Mouse (Mus musculus) lung, embryonic 14.5 days (tissue): ENCODE measurements around the gene Cadm4. TPM values are rescaled to one million over a fixed set of nuclear protein-coding genes. Genes with fewer than 3 reads are reported as not detected.
"Not testable (repeated sequence)": the region's sequence is repeated elsewhere in the genome, so short reads cannot be mapped to it uniquely, and the experiment has no call there.

Experiments used
- ATAC-seq: fragments of 200-750 bp; cut with Nextera tagmentation; 2 replicates; pipeline ENCODE4 v1.8.0; 2017; ENCODE audit warnings: mild to moderate bottlenecking, moderate TSS enrichment, moderate library complexity; ENCODE audit not compliant: insufficient read depth
- DNase-seq: peaks from one replicate; pipeline ENCODE4 v3.0.0-alpha.2; 2015
- H3K27ac ChIP-seq: fragments of 300-500 bp; sonication (generic); 2 replicates; pipeline ENCODE4 v1.5.1; 2014; ENCODE audit warnings: low read depth, mild to moderate bottlenecking, moderate library complexity
- H3K27me3 ChIP-seq: fragments of 300-500 bp; sonication (generic); 2 replicates; pipeline ENCODE4 v1.6.1; 2014; ENCODE audit warnings: low read length, control low read depth; ENCODE audit not compliant: insufficient read depth
- H3K36me3 ChIP-seq: fragments of 300-500 bp; sonication (generic); 2 replicates; pipeline ENCODE4 v1.6.1; 2014; ENCODE audit warnings: control low read depth; ENCODE audit not compliant: insufficient read depth
- H3K4me1 ChIP-seq: fragments of 300-500 bp; sonication (generic); 2 replicates; pipeline ENCODE4 v1.6.1; 2014; ENCODE audit warnings: antibody characterized with exemption, control low read depth; ENCODE audit not compliant: insufficient read depth
- H3K4me2 ChIP-seq: fragments of 300-500 bp; sonication (generic); 2 replicates; pipeline ENCODE4 v1.6.1; 2014; ENCODE audit warnings: mild to moderate bottlenecking
- H3K4me3 ChIP-seq: fragments of 300-500 bp; sonication (generic); 2 replicates; pipeline ENCODE4 v1.5.1; 2014; ENCODE audit warnings: low read depth, low read length
- H3K9ac ChIP-seq: fragments of 300-500 bp; sonication (generic); 2 replicates; pipeline ENCODE4 v1.6.1; 2014
- H3K9me3 ChIP-seq: fragments of 300-500 bp; sonication (generic); 2 replicates; pipeline ENCODE4 v1.6.1; 2016; ENCODE audit warnings: low read depth, low read length, control low read depth
- CTCF ChIP-seq: IDR thresholded peaks from 2 replicates; pipeline ENCODE4 v1.5.1; 2016; ENCODE audit warnings: antibody characterized with exemption, low read depth
- WGBS: fragments of 180-500 bp; shearing (Covaris S2); extraction: QIAGEN DNeasy Blood & Tissue Kit; methylation state at CpG from one replicate; pipeline ENCODE4 v1.1.7; 2014; 5-methylcytosine and 5-hydroxymethylcytosine counted together
- polyA plus RNA-seq: library from polyadenylated mRNA; unstranded; fragments of >200 nt; fragmentation: Nextera tagmentation; extraction: Ambion mirVana; gene quantifications from 2 replicates; pipeline ENCODE4 v1.2.1, GENCODE M21; 2014

Cadm4 gene
- polyA plus RNA-seq, 1 experiment from 2014 or later = 0.72 TPM

DNA sequence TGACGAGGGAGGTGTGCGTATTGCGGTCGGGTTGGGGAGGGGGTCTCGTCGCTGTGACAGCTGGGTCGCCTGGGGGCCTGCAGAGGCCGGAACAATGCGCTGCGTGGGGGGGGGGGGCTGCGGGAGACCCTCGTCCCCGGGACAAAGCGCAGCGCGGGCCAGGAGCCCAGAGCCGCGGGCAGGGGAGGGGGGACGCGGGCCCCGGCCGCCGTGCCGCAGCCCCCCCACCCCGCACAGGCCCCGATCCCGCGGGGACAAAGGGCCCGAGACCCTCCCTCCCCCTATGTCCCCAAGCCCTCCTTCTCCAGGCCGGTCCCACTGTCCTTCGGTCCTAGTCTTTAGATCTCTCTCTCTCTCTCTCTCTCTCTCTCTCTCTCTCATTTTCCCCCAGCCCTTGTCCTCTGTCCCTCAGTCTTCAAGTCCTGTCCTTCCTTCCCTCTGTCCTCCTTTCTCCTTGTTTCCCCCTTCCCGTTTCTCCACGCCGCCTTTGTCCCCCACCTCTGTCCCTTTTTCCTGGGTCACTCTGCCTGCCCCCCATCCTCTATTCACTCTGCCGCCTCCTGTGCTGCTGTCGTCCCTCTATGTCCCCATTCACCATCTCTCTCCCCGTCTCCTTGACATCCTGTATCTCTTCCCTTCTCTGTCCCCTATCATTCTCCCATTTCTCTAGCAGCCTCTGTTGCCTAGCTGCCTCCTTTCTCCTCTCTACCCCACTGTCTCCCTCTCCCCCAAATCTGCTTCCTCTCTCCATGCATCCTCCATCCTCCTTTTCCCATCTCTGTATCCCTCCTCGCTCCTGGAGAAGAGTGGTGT lies 591 bp downstream of the Cadm4 start:
- Histone ChIP-seq H3K36me3 (no peaks in the 10 kb centered on the region), H3K27me3 (peaks cover 29% of the 10 kb centered on the region), H3K4me3 (peak overlapping the region; percentile 60), H3K9ac (peak overlapping the region; percentile 52), H3K27ac (no peak overlapping the region), H3K4me1 (no peaks in the 10 kb centered on the region; the same call in 1 of the 2 replicates), H3K9me3 (no peaks in the 10 kb centered on the region), H3K4me2 (peak overlapping the region; percentile 98)
- 1% methylated on average over 35 of the region's 38 CpGs for WGBS
- ATAC-seq (peak; percentile 20; the same call in 1 of the 2 replicates), DNase-seq (no peak)
- TF ChIP-seq CTCF = no peak

DNA sequence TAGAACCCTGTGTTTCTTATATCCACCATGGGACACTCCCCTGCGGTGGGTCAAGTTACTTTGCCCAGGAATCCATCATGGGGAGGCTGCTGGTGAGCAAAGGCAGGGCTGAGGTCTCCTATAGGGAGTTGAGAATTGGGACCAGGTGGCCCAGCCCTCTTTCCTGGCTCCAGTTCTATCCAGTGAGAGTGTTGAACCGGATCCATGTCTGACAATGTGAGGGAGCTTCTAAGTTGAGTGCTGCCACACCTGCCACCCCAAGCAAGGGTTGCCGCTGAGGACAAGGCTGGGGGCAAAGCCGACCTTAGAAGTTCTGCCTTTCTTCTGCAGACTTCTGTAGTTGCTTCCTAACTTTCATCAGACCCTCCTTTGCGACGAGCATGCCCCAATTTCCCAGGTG lies 1.5 kb downstream of the Cadm4 start:
- ATAC-seq, H3K9ac ChIP-seq, H3K27ac ChIP-seq, DNase-seq, H3K36me3 ChIP-seq, H3K9me3 ChIP-seq, H3K4me2 ChIP-seq, H3K4me3 ChIP-seq, H3K4me1 ChIP-seq: not testable (repeated sequence)
- peaks cover 29% of the 10 kb centered on the region for H3K27me3 ChIP-seq
- 38% methylated on average over 6 of the region's 6 CpGs for WGBS

DNA sequence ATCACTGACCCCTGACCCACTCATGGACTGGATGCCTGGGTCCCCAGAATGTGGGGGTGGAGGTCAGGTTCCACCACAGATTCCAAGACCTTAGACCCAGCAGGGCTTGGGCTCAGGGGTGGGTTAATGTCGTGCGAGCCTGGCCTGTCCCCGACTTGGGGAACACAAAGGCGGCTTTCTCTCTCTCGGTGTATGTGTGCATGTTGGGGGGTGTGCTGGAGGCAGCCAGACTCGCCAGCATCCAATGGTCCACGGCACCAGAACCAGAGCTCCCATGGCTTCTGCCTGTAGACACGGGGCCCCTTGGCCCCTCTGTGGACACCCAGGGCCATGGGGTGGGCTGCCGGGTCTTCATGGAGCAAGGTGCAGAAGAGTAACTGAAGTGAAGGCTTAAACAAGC lies 3.7 kb downstream of the Cadm4 start:
- no peaks in the 10 kb centered on the region for H3K9me3 ChIP-seq
- no peak overlapping the region for H3K4me2 ChIP-seq
- TF ChIP-seq CTCF = no peak
- no peaks in the 10 kb centered on the region for H3K36me3 ChIP-seq
- ATAC-seq (no peak), DNase-seq (no peak)
- no peak overlapping the region for H3K4me3 ChIP-seq
- H3K27me3 ChIP-seq = peaks cover 29% of the 10 kb centered on the region
- H3K27ac ChIP-seq = no peak overlapping the region
- no peak overlapping the region for H3K9ac ChIP-seq
- 74% methylated on average over 9 of the region's 9 CpGs for WGBS
- H3K4me1 ChIP-seq = no peaks in the 10 kb centered on the region; the same call in 1 of the 2 replicates

DNA sequence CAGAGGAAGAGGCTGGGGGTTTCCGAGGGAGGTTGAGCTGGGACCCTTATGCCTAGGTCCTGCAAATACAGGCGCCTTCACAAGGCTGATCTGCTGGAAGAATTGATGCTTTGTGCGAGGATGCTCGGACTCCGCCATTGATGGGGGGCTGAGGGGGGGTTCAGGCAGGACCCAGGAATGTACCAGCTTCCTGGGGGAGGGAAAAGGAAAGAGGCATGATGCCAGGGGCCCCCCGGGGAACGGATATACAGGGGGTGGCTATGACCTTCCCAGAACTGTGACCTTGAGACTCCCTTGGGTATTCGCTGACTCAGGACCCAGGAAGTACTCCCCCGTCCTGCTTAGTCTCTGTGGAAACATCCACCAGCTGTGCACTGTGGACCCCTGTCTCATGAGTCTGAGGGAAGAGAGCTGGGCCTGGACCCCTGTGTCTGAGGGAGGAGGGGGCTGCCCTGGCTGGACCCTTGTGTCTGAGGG lies 4.9 kb downstream of the Cadm4 start:
- no peak for DNase-seq
- H3K4me3 ChIP-seq = no peak overlapping the region
- no peak overlapping the region for H3K9ac ChIP-seq
- no peak overlapping the region for H3K4me2 ChIP-seq
- H3K27me3 ChIP-seq = peaks cover 18% of the 10 kb centered on the region
- WGBS = 43% methylated on average over 9 of the region's 9 CpGs
- no peak for ATAC-seq
- H3K4me1 ChIP-seq = no peaks in the 10 kb centered on the region
- H3K36me3 ChIP-seq = no peaks in the 10 kb centered on the region
- no peak for TF ChIP-seq CTCF
- H3K9me3 ChIP-seq = no peaks in the 10 kb centered on the region
- no peak overlapping the region for H3K27ac ChIP-seq

DNA sequence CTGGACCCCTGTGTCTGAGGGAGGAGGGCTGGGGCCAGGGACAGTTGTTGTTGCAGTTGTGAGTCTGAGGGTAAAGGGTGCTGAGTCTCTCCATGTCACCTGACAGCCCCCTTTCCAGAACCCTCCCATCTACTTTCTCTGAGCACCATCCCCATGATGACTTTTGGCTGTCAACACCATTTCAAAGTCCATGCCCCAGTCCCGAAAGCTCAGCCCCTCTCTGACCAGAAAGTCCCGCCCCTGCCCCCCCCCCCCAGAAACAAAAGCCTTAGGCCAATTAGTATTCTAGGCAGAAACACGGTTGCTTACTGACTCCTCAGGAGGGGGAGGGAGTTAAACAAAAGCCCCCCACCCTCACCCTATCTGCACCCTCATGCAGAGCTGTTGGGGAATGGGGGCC lies 5.6 kb downstream of the Cadm4 start:
- DNase-seq (no peak), ATAC-seq (no peak)
- WGBS = 40% methylated on average over 3 of the region's 3 CpGs
- H3K4me2 ChIP-seq = no peak overlapping the region
- no peak overlapping the region for H3K4me3 ChIP-seq
- no peaks in the 10 kb centered on the region for H3K36me3 ChIP-seq
- H3K9ac ChIP-seq = no peak overlapping the region
- no peaks in the 10 kb centered on the region for H3K9me3 ChIP-seq
- no peaks in the 10 kb centered on the region for H3K4me1 ChIP-seq
- peaks cover 13% of the 10 kb centered on the region for H3K27me3 ChIP-seq
- no peak overlapping the region for H3K27ac ChIP-seq
- TF ChIP-seq CTCF = no peak

DNA sequence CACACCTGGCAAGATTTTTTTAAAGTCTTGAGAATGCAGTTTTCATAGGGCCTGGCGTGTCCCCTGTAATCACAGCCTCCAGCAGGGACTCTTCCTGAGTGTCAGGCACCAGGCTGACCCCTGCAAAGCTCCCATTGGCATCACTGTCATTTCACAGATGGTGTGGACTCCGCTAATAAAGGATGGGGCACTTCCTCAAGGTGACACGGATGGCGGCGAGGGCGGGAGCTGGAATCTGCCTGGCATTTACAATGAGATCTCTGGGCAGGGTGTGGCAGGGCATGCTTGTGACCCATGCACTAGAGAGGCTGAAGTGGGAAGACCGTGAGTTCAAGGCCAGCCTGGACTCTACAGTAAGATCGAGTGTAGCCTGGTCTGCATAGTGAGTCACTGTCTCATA lies 6.5 kb downstream of the Cadm4 start:
- Histone ChIP-seq H3K9ac (no peak overlapping the region), H3K27me3 (peaks cover 4% of the 10 kb centered on the region; the same call in 1 of the 2 replicates), H3K4me1 (no peaks in the 10 kb centered on the region), H3K4me2 (no peak overlapping the region), H3K36me3 (no peaks in the 10 kb centered on the region), H3K27ac (no peak overlapping the region), H3K9me3 (no peaks in the 10 kb centered on the region), H3K4me3 (no peak overlapping the region)
- 80% methylated on average over 8 of the region's 8 CpGs for WGBS
- no peak for TF ChIP-seq CTCF
- no peak for DNase-seq
- no peak for ATAC-seq

DNA sequence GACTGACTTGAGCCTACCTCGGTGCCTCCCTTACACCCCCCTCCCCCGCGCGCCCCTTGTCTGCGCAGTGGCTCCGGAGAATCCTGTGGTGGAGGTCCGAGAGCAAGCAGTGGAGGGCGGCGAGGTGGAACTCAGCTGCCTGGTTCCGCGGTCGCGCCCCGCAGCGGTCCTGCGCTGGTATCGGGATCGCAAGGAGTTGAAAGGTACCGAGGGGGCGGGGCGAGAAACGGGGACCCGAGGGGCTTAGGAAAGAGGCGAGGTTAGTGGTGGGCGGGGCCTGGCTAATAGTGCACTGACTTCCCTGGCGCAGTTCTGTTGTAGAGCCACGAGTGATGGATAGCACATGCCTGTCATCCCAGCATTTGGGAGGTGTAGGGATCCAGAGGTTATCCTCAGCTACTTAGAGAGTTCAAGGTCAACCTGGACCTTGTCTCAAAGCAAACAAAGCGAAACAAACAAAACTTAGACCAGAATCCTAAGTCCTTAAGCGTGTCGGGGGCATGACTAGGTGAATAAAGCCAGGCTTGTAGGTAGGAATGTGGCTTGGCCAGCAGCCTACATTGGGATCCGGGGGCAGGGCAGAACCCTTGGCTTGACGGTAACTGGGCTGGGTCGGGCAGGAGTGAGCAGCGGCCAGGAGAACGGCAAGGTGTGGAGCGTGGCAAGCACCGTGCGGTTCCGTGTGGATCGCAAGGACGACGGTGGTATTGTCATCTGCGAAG lies 18.2 kb downstream of the Cadm4 start:
- Histone ChIP-seq H3K4me3 (peak overlapping the region; percentile 35), H3K4me2 (peak overlapping the region; percentile 61), H3K4me1 (no peaks in the 10 kb centered on the region), H3K9ac (peak overlapping the region; percentile 4; the same call in 1 of the 2 replicates), H3K36me3 (no peaks in the 10 kb centered on the region), H3K27ac (no peak overlapping the region), H3K27me3 (peaks cover 39% of the 10 kb centered on the region), H3K9me3 (peaks cover 4% of the 10 kb centered on the region; the same call in 1 of the 2 replicates)
- TF ChIP-seq CTCF = no peak
- 9% methylated on average over 43 of the region's 43 CpGs for WGBS
- ATAC-seq (peak; percentile 53), DNase-seq (peak; percentile 42)
